Mouse (Mus musculus): ENCODE results near the gene Tm9sf2.
"Not testable (repeated sequence)": the region's sequence is repeated elsewhere in the genome, so short reads cannot be mapped to it uniquely, and the experiment has no call there.

Gene Tm9sf2

DNA sequence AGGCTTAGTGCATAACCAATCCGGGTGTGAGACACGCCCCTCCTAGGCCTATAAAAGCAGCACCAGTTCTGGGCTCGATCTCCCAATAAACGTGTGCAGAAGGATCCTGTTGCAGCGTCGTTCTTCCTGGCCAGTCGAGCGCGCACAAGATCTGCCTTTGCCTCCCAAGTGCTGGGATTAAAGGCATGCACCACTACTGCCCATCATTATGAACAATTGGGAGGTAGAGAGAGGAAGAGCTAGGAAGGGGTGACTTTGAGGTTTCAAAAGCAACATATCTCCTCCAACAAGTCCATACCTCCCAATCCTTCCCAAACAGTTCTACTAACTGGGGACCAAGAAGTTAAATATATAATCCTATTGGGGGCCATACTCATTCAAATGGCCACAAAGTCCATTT lies 4.9 kb upstream of the Tm9sf2 start:
- DNase-seq = not testable (repeated sequence)

DNA sequence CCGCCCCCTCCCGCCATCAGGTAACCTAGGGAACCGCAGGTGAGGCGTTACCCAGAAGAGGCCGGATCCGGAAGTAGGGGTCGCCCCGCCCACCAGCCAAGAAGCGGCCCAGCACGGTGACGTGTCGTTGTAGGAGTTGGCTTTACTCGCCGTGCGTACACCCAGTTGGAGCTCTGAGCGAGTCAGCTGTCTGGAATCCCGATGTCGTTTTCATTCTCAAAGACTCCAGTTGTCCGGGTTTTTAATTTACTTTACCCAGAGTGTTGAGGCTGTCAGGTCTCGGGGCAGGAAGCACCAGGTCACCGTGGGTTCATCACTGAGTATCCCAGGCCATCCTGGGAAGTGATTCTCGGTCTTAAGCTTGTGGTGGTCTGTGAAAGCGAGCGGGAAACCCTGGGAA lies 2.0 kb upstream of the Tm9sf2 start:
- DNase-seq = peak; percentile 100

DNA sequence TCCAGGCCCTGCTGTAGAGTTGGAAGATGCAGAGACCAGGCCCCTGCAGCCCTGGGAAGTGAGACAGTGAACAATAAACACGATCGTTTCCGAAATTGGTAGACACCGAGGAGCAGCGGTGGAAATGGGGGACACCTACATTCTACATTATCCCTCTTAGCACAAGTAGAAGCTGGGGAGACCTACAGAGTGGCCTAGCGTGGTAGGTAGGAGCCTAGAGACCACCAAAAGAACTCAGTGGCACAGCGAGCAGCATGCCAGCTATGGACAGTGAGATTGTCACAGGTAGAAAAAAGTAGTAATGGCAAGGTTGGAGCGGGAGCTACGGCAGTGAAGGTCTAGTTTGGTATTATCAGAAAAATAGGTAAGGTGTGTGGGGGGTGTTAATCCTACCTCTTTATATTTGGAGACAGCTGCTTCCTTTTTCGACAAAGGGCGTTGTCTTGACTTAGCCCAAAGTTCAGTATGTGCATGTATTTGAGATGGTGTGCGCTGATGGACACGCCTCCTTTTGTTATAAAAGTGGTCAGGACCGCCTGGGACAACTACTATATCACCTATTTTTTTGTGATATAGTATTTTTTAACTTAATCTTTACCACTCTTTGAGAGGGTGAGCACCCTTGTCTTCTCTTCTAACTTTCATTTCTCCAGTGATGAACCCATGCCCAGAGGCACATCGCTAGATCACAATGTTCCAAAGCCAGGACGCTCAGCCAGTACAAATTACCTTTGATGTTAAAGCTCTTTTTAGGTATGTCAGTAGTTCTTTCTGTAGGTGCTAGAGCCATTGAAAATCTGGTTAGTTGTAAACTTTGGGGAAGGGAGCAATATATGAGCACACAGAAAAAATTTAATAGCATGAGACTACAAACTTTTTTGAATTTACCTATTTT lies 1.2 kb upstream of the Tm9sf2 start:
- peak; percentile 91 for DNase-seq

DNA sequence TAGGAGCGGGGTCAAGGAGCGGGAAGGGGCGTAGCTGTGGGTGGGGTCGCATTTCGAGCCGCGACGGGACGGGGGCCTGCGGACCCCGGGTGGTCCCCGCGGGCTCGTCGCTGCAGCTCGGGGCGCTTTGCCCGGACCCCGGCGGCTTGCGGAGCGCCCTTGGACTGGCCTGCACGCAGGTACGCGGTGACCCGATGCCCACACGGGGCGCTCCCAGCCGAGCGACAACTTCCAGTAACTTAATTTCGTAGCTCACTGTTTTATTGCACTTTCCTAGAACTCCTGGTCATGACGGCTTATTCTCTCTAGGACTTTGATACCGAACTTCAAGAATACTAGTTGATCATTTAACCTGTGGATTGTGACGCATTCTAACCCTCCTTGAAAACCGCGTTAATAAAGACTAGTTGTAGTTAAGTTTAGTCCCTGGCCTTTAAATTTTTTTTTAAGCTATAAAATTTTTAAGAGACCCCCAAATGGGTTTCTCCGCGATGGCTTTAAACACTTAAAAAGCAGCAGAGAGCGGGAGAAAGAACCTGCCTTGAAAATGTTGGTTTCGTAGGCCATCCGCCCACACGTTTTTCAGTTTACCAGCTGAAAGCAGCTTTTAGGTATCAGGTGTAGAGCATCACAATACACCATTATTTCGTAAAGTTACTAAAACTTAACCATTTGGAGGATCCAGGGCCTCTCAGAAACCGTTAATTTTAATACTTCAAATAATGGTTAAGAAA lies 810 bp downstream of the Tm9sf2 start:
- DNase-seq = peak; percentile 90

DNA sequence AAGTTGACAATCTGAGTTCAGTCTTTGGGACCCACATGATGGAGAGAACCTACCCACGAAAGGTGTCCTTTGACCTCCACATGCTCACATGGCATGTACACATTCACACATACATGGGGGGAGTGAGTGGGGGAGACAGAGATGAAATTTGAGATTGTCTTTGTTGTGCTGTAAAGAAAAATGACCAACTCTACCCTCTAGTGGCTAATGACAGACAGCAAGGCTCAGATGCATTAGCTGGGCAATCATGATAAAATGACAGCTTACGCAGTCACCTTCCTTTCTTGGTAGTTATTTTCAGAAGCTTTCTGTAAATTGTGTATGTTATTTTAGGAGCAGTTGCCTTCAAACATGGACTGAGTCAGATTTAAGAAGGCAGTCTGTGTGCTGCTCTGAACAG lies 4.8 kb downstream of the Tm9sf2 start:
- DNase-seq = no peak

DNA sequence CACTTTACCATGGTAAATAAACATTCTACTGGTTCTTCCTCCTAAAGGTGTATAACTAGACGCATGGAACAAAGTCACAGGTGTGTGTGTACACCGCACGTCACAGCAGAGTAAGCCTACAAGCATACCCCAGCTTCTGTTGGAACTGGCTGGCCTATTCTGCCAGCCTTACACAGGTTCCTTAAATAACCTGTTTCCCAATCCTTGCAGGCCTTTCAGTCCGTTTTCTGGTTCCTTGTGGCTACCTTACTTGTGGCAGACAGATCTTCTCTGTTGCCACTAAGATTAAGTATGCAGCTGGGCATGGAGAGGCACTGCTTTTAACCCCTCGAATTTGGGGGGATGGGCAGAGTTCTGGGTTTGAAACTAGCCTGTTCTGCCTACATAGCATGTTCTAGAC lies 5.5 kb downstream of the Tm9sf2 start:
- DNase-seq = no peak

DNA sequence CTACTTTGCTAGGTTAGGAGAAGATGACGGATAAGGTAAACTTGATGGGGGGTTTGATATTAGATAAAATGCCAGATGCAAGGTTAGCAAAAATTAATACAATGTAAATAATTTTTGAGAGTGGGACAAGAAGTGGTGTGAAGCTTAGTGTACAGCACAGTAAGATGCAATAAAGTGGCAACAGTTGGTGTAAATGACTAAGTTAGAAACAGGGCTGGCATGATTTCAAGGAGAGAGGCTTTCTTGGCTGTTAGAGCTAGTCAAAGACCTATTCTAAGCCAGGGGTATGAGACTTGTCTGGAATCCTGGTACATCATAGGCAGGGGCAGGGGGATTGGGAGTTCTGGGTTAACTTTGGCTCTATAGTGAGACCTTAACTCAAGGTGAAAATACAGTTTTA lies 9.4 kb downstream of the Tm9sf2 start:
- no peak for DNase-seq

DNA sequence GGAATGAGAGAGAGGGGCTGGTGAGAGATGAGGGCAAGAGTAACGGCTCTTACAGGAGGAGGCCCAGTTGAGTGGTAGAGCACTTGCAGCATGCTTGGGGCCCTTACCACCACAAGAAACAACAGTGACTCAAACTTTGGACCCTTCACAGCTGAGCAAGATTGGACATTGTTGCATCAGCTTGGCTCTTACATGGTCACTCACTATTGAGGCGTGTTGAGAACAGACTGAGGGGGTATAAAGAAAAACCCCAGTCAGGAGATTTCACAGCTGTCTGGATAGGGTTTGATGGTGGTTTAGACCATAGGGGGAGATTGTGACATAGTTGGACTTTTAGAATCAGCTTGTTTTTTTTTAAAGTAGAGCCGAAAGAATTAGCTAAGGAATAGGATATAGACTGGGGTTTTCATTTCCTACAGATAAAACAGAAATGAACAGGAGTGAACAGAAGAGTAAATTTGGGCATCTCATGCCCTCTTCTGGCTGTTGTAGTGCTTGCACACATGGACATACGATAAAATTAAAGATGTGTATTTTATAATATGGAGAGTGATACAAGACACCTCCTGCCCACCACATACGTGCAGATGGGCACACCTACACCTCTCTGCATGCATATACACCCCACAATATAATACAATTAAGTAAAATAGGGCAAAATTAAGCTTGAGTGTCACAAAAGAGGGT lies 23.4 kb downstream of the Tm9sf2 start:
- DNase-seq = no peak

DNA sequence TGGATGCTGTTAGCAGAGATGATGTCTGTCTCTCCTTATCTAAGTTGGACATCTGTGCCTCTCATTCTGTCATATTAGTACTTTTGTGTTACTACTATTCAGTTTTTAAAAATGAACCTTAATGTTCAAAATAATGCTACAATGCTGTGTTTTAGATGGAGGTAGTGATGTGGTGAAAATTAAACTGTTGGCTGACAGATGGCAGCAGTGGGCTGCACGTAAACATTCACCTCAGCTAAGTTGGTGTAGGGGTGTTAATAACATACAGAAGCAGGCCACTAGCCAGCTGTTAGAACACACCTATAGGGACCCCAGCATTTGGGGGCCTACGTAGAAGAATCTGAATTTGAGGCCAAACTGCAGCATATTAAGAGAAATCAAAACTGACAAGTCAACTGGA lies 24.8 kb downstream of the Tm9sf2 start:
- no peak for DNase-seq

DNA sequence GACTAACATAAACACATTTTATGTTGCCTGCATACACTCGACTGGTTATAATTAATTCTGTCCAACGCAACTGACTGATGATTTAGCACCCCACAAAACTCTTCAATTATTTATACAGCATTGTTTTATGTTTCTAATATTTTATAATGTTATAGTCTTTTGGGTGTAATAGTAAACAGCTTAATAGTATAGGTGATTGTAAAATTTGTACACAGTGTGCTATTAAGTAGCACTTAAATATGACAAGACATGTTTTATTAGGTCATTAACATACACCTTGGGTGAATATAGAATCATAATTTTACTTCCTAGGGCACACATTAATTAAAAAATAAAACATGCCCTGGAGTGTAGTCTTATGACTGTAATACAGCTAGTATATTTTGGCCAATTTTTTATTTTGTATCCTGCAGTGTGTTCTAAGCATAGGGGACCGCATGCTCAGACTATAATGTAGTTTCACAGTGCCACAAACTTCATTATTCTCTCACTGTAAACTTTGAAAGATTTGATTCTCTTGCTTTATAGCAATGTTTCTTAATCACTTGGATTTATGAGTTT lies 29.6 kb downstream of the Tm9sf2 start:
- DNase-seq = no peak

DNA sequence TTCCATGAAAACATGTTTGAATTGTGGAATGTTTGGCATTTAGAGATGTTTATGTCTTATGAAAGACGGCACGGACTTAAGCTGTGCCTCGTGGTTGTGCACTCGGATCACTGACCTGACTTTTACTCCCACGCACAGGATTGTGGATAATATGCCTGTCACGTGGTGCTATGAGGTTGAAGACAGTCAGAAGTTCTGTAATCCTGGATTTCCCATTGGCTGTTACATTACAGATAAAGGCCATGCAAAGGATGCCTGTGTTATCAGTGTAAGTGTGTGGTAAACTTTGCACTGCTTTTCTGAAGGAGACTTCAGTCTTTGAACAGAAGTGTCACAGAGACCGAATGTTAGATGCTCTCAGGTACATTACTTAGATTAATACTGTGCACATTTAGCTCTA lies 30.4 kb downstream of the Tm9sf2 start:
- no peak for DNase-seq

DNA sequence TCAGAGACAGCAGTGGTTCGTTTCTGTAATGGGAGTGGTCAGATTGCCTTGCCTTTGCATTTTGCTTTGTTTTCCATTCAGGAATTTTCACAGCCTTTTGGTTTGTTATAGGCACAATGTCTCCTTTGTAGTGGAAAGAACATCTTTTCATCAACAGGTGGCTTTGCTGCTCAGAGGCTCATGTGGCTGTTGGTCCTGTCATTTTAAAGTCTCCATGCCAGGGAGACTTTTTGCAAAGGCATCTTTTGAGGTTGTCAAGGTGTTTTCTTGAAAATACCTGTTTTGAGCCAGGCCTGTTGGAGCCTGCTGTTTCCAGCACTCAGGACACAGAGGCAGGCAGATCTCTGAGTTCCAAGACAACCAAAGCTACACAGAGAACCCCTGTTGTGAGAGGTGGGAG lies 33.3 kb downstream of the Tm9sf2 start:
- DNase-seq = no peak

DNA sequence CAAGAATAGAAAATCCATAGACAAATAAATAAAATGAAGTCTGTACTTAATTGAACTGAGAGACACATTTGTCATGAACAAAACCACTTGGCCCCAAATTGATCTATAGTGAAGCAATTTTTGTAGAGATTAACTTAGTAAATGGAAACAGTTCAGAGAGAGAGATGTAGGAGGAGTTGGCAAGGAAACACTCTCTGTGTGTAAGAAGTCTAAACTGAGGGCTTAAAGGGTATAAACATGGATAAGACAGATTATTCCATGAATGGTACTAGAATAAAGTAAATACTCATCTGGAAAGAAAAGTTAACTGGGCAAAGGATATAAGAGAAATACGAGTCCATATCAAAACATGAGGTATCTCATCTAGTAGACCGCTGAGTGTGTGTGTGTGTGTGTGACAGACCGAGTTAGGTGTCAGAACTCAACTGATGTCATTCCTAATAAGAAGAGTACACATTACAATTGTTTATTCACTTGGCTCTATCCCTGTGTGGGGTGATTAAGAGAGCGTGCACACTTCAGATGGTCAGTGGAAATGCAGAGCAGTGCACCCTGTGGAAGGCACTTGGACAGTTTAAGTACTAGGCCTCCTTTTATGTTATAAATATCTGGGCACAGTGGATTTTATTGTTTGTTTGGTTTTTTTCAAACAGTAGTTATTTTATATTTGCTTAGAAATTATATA lies 36.9 kb downstream of the Tm9sf2 start:
- no peak for DNase-seq

DNA sequence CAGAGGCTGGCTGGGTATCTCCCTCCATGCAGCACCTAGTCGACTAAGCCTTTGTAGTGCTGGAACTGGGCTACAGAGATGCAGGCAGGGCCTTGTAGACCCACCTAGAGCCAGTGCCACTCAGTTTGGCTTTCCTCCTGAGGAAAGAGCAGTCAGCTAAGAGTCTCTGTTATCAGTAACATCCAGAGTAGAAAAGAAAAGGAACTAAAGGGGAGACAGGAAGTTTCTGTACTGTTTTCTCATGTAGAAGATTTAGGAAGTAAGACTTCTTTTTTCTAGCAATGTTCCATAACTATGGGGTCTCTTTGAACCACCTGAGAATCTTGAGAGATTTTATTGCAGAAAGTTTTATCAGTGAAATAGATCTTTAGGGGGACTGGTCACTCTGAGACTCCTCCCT lies 38.5 kb downstream of the Tm9sf2 start:
- no peak for DNase-seq

DNA sequence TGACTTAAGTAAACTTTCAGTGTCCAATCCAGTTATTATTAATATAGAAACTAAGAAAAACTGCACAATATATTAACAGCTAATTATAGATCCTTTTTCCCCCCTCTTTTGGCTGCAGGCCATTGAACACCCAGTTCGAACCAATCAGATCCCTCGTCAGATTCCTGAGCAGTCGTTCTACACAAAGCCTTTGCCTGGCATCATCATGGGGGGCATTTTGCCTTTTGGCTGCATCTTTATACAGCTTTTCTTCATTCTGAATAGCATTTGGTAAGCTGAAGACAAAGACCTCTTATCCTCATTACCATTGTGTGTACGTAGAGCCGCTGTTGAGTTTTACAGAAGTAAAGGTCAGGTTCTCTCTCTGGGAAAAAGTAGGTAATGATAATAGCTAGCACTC lies 43.8 kb downstream of the Tm9sf2 start:
- peak; percentile 54 for DNase-seq

DNA sequence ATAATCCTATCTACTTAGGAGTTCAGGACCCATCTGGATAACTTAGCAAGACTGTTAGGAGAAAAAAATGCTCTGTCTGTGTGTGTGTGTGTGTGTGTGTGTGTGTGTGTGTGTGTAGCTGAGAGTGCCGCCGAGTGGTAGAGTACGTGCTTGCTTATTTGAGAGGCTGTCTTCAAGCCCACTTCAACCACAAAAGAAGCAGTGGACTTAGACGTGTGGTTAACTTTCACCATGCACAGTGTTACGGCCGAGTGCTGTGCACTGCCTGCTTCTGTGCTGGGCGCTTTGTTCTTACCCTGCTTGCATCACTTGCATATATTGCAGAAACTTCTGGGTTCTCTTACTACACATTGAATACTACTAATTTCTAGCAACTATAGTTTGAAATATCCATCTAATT lies 50.9 kb downstream of the Tm9sf2 start:
- no peak for DNase-seq

DNA sequence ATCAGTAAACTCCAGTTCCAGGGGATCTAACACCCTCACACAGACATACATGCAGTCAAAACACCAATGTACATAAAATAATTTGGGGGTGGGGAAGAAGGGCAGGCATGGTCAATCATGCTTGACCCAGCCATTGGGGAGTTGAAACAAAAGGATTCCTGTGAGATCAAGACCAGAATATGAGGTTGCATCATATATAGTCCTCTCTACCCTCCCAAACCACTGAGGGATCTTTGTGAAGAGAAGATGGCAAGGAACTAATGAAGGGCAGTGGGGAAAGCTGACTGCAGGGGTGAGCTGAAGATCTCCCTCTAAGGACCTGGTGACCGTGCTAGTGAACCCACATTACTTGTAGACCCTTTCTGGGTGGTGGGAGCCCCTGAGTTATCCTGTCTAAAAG lies 54.1 kb downstream of the Tm9sf2 start:
- peak; percentile 63 for DNase-seq

DNA sequence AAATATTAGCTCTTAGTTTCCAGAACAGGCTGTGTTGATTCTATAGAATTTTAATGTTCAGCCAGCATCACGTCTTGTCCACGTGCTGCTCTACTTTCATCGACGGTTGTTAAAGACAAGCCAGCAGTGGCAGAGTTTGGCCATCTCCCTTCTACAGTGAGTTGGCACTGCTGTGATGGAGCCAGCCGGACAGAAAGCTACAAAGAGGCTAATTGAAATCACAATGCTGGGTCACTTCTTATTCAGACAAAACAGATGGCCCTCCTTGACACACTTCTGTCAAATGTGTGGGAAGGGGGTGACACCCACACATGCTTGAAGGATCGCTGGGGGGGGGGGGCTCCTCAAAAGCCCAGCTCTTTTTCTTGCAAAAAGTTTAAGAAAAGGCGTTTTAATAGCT lies 62.1 kb downstream of the Tm9sf2 start:
- DNase-seq = peak; percentile 70

DNA sequence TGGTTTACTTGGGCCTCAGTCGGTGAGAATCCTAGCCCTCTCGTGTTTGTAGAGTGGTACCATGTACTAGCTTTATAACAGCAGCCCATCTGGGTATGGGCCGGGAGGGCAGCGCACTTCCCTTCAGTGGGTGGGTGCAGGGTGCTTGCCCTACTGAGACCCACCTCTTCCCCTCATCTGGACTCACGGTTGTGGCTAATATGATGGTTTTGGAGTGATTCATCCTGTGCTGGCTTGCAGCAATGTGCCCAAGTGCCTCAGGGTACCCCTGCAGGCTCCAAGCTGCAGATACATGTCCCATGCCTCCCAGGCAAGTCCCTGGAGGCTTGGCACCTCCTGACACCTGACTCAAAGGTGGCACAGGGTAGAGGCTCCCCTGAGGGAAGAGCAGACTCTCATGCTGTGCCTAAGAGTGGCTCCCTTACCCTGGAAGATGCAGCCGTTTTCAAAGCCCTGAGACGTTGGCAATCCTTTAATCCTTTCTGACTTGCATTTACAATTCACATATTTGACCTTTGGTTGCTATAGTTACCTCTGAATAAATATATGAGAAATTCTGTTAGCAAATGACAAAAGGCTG lies 63.5 kb downstream of the Tm9sf2 start:
- peak; percentile 79 for DNase-seq

DNA sequence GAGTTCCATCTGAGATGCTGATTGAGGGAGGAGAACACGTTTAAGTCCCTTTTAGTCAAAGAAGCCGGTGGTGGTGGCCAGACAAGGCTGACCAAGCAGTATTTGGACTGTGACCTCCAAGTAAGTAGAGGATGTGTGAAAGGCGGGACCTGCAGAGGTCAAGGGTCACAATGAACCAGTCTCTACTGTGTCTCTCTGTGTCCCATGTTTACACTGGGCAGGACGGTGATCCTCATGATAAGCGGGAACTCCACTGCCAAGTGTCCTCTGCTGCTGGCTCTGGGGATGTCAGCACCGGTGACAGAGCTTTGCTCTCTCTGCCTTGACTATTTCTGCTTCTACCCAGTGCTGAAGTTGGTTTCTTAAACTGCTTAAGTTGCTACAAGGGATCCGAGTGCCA lies 64.2 kb downstream of the Tm9sf2 start:
- DNase-seq = no peak

DNA sequence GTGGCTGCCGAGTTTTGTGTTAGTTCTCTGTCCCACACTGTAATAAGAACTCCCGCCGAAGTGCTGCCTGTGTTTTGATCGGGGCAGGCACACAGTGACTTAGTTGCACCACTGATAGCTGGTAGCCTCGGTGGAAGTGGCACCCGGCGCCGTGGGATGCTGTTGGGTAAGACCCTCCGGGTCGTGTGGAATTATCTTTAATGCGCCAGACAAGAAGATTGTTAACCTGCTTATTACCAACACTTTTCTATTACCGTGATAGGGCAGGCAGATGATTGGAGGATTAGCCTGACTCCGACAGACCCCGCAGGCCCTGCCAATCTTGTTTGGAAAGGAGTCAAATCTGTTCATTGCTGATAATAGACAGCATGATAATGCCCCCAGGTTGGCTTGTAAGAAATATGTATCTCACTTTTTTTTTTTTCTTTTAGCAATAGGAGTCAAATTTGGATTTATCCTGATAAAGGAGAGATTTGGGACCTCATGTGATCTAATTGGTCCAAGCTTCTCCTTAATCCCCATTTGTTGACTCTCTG lies 69.5 kb downstream of the Tm9sf2 start:
- peak; percentile 72 for DNase-seq

DNA sequence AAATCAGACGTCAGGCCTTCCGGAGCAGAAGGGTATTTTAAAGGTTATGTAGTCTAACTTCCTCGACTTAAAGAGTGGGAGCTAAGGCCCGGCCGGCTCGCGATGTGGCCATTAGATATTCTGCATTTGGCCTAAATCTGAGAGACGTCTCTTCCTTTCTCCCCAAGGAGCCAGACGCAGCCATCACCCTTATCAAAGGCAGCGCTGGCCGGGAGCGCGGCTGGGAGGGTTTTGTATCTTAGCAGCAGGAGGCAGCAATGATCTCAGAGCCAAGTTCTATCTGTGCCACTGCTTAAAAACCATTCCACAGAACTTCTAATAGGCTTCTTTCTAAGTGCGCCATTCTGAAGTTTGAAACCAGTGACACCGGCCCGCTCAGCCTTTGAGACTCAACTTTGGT lies 72.4 kb downstream of the Tm9sf2 start:
- DNase-seq = no peak

Measured in heart, adult 11 months (tissue).